Mouse (Mus musculus): ENCODE measurements around the gene Srrm4.

GRCm38 (mm10) chr5:116568050-116568449 is 23.6 kb downstream of the Srrm4 start:
- TF ChIP-seq CTCF (IDR thresholded peaks at IDR 0.05; ENCODE audit: low read depth) (no peak), EP300 (optimal IDR thresholded peaks at IDR 0.05) (no peak)
